Mouse (Mus musculus) brown adipose tissue, adult 24 weeks (tissue): Measurements from ENCODE around the gene Ifi211. TPM values are rescaled to one million over a fixed set of nuclear protein-coding genes. Genes with fewer than 3 reads are reported as not detected.
A peak's percentile ranks its signal among the peaks of the same experiment; 100 is the strongest.
"Not testable (repeated sequence)": the region's sequence is repeated elsewhere in the genome, so short reads cannot be mapped to it uniquely, and the experiment has no call there.

Experiments used
- H3K27ac ChIP-seq: fragments of 200-500 bp; replicated peaks from 2 replicates; pipeline ENCODE4 v1.5.1; 2012; ENCODE audit warnings: low read depth, mild to moderate bottlenecking, low read length
- H3K4me1 ChIP-seq: fragments of 200-500 bp; 2 replicates; pipeline ENCODE4 v1.6.1; 2012; ENCODE audit warnings: low read length, mixed read lengths; ENCODE audit not compliant: control insufficient read depth, insufficient read depth, insufficient read length
- H3K4me3 ChIP-seq: fragments of 200-500 bp; 2 replicates; pipeline ENCODE4 v1.5.1; 2012; ENCODE audit warnings: low read depth, mild to moderate bottlenecking, low read length, moderate library complexity; ENCODE audit not compliant: insufficient read depth
- polyA plus RNA-seq: library from polyadenylated mRNA; stranded (reverse); fragments of >200 nt; gene quantifications from 2 replicates; pipeline ENCODE4 v1.2.4, GENCODE M21; 2012; ENCODE audit not compliant: missing spikeins, insufficient read depth, insufficient read length

Gene Ifi211
- 5.4 and 7.4 TPM in 2 replicates for polyA plus RNA-seq

DNA sequence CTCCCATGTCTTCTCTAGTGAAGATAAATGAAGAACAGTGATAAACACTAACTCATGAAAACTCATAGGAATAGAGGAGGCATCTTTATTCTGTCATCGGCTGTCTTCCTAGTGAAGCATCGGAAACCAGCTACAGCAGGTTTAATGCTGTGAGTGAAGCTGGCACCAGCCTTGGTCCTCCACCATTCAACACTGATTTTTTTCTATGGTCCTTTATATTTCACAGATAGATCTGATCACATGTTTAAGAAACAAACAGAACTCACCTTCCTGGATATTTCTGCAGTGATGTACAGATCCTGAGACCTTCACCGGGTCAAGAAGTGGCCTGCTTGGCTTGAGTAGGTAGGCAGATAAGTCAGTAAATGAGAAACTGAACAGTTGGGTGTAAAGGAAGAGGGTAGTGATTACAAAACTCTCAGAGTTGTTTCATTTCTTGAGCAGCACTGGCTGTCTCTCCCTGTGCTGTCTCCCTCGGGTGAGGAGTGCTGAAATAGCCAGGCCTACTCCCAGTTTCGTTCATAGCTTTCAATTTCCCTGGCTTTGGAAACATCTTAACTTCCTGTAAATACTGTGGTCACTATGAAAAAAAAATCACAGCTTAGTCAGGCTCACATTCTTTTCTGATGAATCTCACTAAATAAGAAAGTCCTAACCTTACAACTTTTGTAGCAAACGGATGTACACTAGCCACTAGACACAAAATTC lies at the start of gene Ifi211:
Gene Ifi211, minus strand, starts transcription at position 499 of the 708 bp plus-strand sequence.
- Histone ChIP-seq H3K4me3 (peak within 1 kb of the TSS; percentile 46), H3K27ac (peak within 1 kb of the TSS; percentile 80)
- not testable (repeated sequence) for H3K4me1 ChIP-seq

DNA sequence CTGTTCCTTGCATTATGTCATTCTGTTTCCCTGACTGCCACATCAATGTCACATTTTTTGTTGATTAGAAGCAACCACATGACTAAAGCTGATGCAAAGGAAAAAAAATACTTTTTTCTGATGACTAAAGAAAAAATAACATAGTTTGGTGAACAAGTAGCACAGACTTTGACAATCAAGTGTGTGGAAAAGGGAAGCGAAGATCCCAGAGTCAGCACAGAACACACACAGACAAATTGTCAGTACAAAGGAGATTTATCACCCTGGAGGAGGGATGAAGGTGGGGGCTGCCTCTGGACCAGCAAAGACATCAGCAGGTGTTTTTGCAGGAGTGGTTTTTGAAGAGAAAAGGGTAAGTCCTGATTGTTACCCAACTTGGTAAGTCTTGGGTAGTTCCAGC lies 48.6 kb upstream of the Ifi211 start:
- not testable (repeated sequence) for H3K27ac ChIP-seq, H3K4me3 ChIP-seq, H3K4me1 ChIP-seq

DNA sequence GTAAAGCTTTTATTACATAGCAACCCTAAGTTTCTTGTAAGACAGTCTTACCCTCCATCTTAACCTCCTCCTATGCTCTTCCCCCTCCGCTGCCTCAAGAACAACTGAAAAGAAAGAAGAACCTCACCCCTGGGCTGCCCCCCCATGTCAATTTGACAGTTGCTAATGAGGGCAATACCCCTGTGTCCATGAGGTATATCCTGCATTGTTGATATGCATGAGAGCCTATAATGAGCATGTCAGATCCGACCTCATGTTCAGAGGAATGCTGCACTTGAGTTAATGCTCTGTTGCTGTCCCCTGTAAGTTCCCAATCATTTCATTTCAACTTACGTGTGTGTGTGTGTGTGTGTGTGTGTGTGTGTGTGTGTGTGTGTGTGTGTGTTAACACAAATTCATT lies 47.2 kb upstream of the Ifi211 start:
- H3K27ac ChIP-seq, H3K4me3 ChIP-seq, H3K4me1 ChIP-seq: not testable (repeated sequence)

DNA sequence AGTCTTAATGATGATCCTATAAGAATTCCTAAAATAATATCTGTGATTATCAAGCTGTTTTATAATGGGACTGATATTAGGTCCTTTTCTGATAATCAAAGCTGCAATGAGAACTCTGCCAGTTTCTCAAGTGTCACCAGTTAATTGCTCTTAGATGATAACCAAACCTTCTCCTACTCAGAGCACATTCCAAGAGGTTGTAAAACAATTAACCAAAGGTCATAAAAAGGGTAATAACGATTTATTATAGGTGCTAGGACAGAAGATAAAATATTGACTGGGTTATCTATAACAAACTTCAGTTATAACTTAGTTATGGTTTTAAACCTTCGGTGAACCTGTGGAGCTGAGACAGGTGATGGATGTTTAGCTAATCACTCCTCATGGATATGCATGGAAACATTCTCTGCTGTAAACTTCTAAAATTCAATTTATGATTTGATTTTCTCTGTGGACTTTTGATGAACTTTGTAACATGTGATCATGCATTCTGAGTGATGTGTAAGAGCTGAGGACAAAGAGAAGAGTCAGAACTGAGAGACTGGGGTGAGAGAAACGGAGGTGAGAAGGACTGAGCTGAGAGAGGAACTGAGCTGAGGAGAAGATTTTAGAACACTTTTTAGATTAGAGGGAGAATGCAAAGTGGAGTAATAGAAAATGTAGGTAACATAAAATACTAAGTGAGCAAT lies 43.1 kb upstream of the Ifi211 start:
- H3K27ac ChIP-seq, H3K4me3 ChIP-seq, H3K4me1 ChIP-seq: not testable (repeated sequence)

DNA sequence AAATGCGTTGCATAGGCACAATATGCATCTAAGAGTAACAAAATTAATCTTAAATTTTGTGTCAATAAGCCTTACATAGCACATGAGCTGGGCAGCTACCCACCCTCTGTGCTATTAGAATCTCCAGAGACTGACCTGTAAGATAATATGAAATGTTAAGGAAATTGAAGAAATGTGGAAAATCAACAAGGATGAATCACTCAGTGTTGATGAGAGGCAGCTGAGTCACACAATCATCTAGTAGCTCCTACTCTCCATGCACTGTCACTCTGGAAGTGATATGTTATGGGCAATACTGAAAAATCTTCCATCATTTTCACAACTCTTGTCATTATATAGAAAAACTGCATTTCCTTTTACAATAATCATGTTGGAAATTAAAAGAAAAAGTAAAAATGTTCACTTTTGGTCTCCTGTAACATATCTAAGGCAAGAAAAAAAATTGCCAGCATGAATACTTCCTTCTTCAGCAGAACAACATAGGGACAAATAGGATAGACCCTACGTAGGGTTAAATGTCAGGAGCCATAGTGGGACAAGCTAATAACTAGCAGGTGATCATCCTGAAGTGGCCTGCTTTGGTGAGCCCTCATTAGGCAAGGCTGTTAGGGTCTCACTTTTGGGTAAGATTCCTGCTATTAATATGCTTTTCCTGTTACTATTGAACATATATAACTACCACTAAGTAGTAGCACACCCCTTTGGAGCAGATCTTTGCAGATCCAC lies 42.4 kb upstream of the Ifi211 start:
- no peaks in the 10 kb centered on the region for H3K4me1 ChIP-seq
- no peak overlapping the region for H3K4me3 ChIP-seq
- H3K27ac ChIP-seq = no peak overlapping the region

DNA sequence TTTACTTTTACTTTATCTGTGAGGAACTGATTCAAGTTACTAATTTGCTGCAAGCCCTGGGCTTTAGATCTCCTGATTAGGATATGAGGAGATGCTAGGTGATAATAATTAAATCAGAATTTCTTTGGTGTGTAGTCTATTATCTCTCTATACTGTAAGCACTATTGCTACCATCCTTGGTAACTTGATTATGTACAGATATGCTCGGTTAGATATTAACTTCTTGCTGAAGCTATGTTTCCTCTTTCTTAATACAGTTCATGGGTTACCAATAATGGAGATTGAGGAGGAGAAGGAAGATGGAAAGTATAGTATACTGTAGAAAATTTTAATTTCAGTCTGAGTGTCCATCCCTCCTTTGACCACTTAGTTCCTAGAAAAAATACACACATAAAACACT lies 40.7 kb upstream of the Ifi211 start:
- no peaks in the 10 kb centered on the region for H3K4me1 ChIP-seq
- H3K27ac ChIP-seq = no peak overlapping the region
- H3K4me3 ChIP-seq = no peak overlapping the region

DNA sequence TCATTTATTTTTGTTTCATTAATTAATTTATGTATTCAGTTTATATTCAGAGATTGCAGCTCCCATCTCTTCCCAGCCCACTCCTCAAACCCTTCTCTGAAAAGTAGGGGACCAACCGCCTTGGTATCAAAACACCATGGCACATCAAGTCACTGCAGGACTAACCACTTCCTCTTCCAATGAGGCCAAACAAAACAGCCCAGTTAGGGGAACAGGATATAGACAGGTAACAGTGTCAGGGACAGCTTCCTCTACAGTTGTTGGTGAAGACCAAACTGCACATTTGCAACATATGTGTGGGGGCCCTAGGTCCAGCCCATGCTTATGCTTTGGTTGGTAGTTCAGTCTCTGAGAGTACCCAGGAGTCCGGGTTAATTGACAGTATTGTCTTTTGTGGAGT lies 36.2 kb upstream of the Ifi211 start:
- not testable (repeated sequence) for H3K4me1 ChIP-seq, H3K27ac ChIP-seq, H3K4me3 ChIP-seq

DNA sequence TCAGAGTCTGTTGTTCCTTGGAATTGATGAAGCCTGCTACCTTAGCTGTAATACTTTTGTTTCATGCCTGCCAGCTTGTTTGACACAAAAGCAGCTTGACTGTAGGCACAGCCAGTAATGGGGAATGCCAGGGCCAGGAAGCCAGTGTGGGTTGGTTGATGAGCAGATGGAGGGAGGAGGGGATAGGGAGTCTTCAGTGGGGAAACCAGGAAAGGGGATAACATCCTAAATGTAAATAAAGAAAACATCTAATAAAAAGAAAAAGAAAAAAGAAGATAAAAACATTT lies 29.9 kb upstream of the Ifi211 start:
- Histone ChIP-seq H3K4me3 (peak overlapping the region; percentile 23; the same call in 1 of the 2 replicates), H3K27ac (peak overlapping the region; percentile 71)
- not testable (repeated sequence) for H3K4me1 ChIP-seq

DNA sequence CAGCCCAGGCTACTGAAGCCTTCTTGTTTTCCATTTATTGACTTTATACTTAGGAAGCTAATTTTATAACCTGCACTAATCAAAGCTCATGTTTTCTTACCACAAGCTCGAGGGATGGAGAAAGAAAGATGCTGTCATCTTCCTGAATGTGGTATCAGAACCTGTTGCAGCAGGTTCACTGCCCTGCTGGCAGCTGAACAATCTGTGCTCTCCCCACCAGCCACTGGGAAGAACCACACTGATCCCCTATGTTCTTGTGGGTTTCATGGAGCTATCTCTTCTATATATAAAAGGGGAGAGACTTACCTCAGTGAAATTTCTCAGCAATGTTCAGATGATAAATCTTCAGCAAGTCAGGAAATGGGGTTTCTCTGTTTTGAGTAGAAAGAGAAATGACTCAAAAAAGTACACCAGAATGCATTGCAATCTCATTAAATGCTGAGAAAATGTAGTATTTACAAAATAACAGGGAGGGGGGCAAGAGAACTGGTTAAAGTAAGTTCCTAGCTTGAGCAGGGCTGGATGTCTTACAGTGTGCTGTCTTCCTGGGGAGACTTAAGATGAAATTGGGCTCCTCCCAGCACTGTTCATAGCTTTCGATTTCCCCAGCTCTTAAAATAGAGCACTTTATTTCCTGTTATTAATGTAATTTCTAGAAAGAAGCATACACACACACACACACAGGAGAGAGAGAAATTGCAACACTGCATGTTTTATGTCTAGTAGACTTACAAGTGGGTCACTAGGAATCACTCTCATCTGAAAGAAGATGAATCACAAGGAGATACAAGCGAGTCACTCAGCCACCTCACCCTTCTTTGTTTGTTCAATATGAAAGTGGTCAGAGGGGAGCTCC lies 29.3 kb upstream of the Ifi211 start, which contains the start of the genes Mndal and Ifi203:
Gene Mndal, minus strand, starts transcription at position 568 of the 856 bp plus-strand sequence.
Gene Ifi203, minus strand, starts transcription at position 749 of the 856 bp plus-strand sequence.
- not testable (repeated sequence) for H3K4me1 ChIP-seq
- Histone ChIP-seq H3K4me3 (peak within 1 kb of the TSS; percentile 61), H3K27ac (peak within 1 kb of the TSS; percentile 71)

DNA sequence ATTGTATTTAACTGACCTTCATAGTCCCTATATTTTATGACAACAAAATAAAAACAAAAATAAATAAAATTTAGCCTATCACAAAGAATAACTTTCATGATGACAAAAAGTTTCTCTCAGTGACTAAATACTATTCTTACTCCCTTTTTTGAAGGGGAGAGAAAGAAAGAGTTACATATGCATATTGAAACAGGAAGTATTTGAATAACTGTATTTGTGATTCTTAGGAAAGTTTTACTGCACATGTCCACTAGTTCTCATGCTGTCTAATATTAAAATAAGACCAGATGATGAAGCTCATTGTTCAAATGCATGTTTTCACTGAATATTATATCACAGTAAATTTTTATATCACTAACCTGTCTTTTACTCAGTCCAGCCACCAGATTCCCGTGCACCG lies 28.7 kb upstream of the Ifi211 start:
- peak overlapping the region; percentile 60; the same call in 1 of the 2 replicates for H3K27ac ChIP-seq
- peak overlapping the region; percentile 61 for H3K4me3 ChIP-seq
- not testable (repeated sequence) for H3K4me1 ChIP-seq

DNA sequence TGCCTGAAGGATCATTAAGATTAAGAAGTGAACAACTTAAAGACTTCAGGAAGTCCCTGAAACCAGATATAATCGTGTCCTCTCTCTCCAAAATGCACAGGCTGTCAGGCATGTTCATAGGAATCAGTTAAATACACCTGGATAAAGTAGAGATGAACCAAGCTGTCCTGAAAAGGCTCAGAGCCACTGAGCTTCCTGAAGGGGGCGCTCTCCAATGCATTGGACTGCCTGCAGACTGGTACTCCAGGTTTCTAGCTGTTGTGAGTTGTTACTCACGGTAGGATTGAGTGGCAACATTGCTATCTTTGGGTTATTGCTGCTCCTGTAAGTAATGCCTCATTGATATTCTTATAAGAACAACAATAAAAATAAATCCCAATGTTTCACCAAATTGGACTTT lies 6.4 kb upstream of the Ifi211 start:
- not testable (repeated sequence) for H3K4me1 ChIP-seq, H3K4me3 ChIP-seq, H3K27ac ChIP-seq

DNA sequence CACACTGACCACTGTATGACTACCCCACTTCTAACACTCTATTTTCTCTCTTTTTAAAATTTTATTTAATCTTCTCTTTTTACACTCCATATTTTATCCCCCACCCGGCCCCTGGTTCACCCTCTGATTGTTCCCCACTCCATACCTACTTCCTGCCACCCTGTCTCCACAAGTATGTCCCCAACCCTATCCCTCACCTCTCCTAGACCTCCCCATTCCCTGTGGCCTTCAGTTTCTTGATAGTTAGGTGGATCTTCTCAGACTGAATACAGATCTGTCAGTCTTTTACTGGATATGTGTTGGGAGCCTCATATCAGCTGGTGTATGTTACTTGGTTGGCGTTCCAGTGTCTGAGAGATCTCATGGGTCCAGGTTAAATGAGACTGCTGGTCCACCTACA lies 1.7 kb upstream of the Ifi211 start:
- no peak overlapping the region for H3K4me3 ChIP-seq
- H3K27ac ChIP-seq = no peak overlapping the region
- H3K4me1 ChIP-seq = no peaks in the 10 kb centered on the region

DNA sequence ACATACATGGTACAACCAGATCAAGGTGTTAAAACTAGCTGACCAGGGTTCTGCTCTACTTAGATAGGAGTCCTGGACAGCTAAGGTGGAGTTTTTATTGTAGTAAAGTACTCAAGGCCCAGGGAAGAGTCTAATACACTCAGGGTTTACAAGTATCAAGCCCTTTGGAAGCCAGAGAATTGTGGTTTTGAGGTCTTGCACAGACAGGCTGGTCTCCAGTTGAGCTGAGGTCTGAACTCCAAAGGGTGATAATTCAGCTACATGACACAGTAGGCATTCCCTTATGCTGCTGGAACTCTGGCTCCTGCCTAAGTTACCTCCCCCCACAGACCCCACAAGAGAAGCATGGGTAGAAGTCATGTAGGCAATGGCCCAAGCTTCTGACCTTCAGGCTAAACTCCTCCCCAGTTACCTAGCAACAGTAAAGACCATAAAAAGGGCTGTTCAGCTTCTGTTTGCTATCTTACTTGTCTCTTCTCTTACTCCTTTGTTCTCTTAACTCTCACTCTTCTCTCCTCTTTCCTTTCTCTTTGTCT lies 478 bp upstream of the Ifi211 start:
- H3K27ac ChIP-seq = peak overlapping the region; percentile 45; the same call in 1 of the 2 replicates
- not testable (repeated sequence) for H3K4me3 ChIP-seq, H3K4me1 ChIP-seq

DNA sequence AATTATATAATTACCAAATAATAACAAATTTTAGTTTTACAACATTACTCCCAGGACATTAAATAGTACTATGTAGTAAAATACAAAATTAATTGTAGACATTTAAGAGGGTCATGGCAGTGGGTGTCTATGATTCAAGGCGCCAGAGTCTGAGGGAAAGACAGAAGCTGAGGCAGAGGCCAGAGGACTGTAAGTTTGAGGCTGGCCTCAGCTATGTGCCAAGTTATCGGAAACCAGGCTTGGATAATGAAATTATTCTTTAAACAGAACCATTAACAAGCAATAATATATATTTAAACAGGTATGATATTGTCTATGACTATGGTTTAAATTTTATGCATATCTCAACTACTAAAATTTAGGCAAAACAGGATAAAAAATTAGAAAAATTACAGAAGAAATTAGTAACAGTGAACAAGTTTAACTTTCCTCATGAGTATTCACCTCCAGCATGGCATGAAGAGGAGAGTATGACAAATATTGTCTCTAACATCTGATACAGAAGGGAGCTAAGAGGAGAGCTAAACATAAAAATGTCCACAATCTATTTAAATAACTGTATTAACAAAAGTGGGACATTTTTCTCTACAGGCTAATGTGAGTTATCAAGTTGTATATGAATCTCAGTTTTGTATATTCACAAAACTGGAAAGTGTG lies 910 bp downstream of the Ifi211 start:
- Histone ChIP-seq H3K4me1 (no peaks in the 10 kb centered on the region), H3K4me3 (no peak overlapping the region), H3K27ac (no peak overlapping the region)
